In genomic region chr6:37414576-37414975, GRCm38 (mm10) we compare ENCODE assay signal across 15 mouse cellular contexts. TPM values are rescaled to one million over a fixed set of nuclear protein-coding genes. Genes with fewer than 3 reads are reported as not detected.
DNase-seq lines count a peak whose midpoint lies in the region; TF ChIP-seq lines count a peak whose summit lies in the region.
"Had no signal": no experiment of that assay in that cellular context is flagged by ENCODE, and none has a peak within 500 bp of the region (broad histone marks: within the 10 kb centered on the region; RNA-seq: fewer than 3 reads in every experiment).

No protein-coding gene starts in this region.

- no peaks in the 10 kb centered on the region for H3K9me3 ChIP-seq in embryonic facial prominence, embryonic 10.5 days
- H3K9me3 ChIP-seq in limb, embryonic 10.5 days (replicated peaks) = no peaks in the 10 kb centered on the region
- H3K9me3 ChIP-seq: hindbrain, embryonic 13.5 days; midbrain, embryonic 15.5 days had no signal

- DNase-seq in heart, adult 11 months = peak; percentile 86
- no peak for DNase-seq in heart, postnatal 36 days
- no peak for DNase-seq in kidney, adult 2 months
- no peak for DNase-seq in kidney, adult 8-10 months
- DNase-seq in embryonic facial prominence, embryonic 10.5 days (ENCODE audit: low spot score) = no peak
- no peak for DNase-seq in limb, embryonic 10.5 days (ENCODE audit: low spot score)
- no peak for DNase-seq in urinary bladder, postnatal 36 days (ENCODE audit: low spot score in 2 of 2)
- no peak for DNase-seq in adrenal gland, postnatal 25 days
- DNase-seq: cerebellum, postnatal 25 days; right cerebral cortex, postnatal 25 days; thymus, postnatal 25 days had no signal

- H3K27ac ChIP-seq in kidney, adult 2 months (ENCODE audit: insufficient read depth, low read depth, low read length) = peak overlapping the region; percentile 52
- peak overlapping the region; percentile 37 for H3K27ac ChIP-seq in embryonic facial prominence, embryonic 10.5 days (replicated peaks)
- H3K27ac ChIP-seq in limb, embryonic 10.5 days = peak overlapping the region; percentile 73
- H3K27ac ChIP-seq: hindbrain, embryonic 13.5 days; macrophage; midbrain, embryonic 15.5 days had no signal

- H3K4me1 ChIP-seq in kidney, adult 2 months (ENCODE audit: control insufficient read depth, insufficient read depth, low read length) = peaks cover 44% of the 10 kb centered on the region
- H3K4me1 ChIP-seq in embryonic facial prominence, embryonic 10.5 days = peaks cover 43% of the 10 kb centered on the region
- peaks cover 26% of the 10 kb centered on the region for H3K4me1 ChIP-seq in limb, embryonic 10.5 days
- H3K4me1 ChIP-seq: midbrain, embryonic 15.5 days had no signal

- no peaks in the 10 kb centered on the region; the same call in 1 of the 2 replicates for H3K36me3 ChIP-seq in kidney, adult 2 months (ENCODE audit: control insufficient read depth, insufficient read depth, low read length)
- no peaks in the 10 kb centered on the region; the same call in none of the 2 replicates for H3K36me3 ChIP-seq in embryonic facial prominence, embryonic 10.5 days (replicated peaks)
- 0 out of 2 replicates have a peak, but pooled peaks cover 12% of the 10 kb centered on the region for H3K36me3 ChIP-seq in limb, embryonic 10.5 days
- H3K36me3 ChIP-seq: hindbrain, embryonic 13.5 days; midbrain, embryonic 15.5 days had no signal

- 72% methylated on average over 10 of the region's 10 CpGs for WGBS in kidney, adult 2 months
- WGBS in embryonic facial prominence, embryonic 10.5 days = 92% methylated on average over 10 of the region's 10 CpGs
- 92% methylated on average over 10 of the region's 10 CpGs for WGBS in limb, embryonic 10.5 days

- H3K27me3 ChIP-seq in kidney, adult 2 months (replicated peaks; ENCODE audit: control insufficient read depth, insufficient read depth, low read length) = no peaks in the 10 kb centered on the region
- no peaks in the 10 kb centered on the region for H3K27me3 ChIP-seq in embryonic facial prominence, embryonic 10.5 days (replicated peaks; ENCODE audit: low read depth, poor library complexity, severe bottlenecking)
- H3K27me3 ChIP-seq in limb, embryonic 10.5 days (ENCODE audit: low read depth, poor library complexity, severe bottlenecking) = no peaks in the 10 kb centered on the region
- H3K27me3 ChIP-seq: CH12.LX; hindbrain, embryonic 13.5 days; midbrain, embryonic 15.5 days had no signal

- intact Hi-C loops in heart, postnatal 36 days (cut with DNase I) = no loop called here

- H3K4me3 ChIP-seq in kidney, adult 2 months (ENCODE audit: insufficient read depth, low read depth, low read length) = no peak overlapping the region
- no peak overlapping the region for H3K4me3 ChIP-seq in embryonic facial prominence, embryonic 10.5 days
- H3K4me3 ChIP-seq in limb, embryonic 10.5 days = no peak overlapping the region
- H3K4me3 ChIP-seq: hindbrain, embryonic 13.5 days; midbrain, embryonic 15.5 days had no signal

- no peak for TF ChIP-seq CTCF in kidney, adult 2 months (conservative IDR thresholded peaks at IDR 0.05; ENCODE audit: insufficient read depth, insufficient read length, low read depth, low read length)

- TF ChIP-seq POLR2A in kidney, adult 2 months (IDR thresholded peaks at IDR 0.05; ENCODE audit: low read depth, low read length) = no peak

RNA-seq across cellular contexts. Expression of gene Creb3l2, which starts 27.4 kb away (rescaled TPM):
- 10 to 100 TPM; 21.5 to 22.6 TPM for total RNA-seq in heart, postnatal 36 days (2021)
- 23.3 and 25.0 TPM in 2 replicates for polyA plus RNA-seq in kidney, adult 2 months (2012; rRNA removed)
- 12.4 and 12.5 TPM in 2 replicates for polyA plus RNA-seq in embryonic facial prominence, embryonic 10.5 days (2016; fragmentation: Nextera tagmentation; extraction: Ambion mirVana)
- polyA plus RNA-seq in limb, embryonic 10.5 days (2016; fragmentation: Nextera tagmentation; extraction: Ambion mirVana) = 9.6 and 17.2 TPM in 2 replicates
- total RNA-seq in adrenal gland, postnatal 25 days (2021) = 78.9 and 95.9 TPM in 2 replicates
